Mouse (Mus musculus): Measurements from ENCODE around the gene Ube3c.

Gene Ube3c

GRCm38 (mm10) chr5:29672551-29672950 lies 103.5 kb downstream of the Ube3c start:
- no peak for DNase-seq (ENCODE audit: low spot score)

DNA sequence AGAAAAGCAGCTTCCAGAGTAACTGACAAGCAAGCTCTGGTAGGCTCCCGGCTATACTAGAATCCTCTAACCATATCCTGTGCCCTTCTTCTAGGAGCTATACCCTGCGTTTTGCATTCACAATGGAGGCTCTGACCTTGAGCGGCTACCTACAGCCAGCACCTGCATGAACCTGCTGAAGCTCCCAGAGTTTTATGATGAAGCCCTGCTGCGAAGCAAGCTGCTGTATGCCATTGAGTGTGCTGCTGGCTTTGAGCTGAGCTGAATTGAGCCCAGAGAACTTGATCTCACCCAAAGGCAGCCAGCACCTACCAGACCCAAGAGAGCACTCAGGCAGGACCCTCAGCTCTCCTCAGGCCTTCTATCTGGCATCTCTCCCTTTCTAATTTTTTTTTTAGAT lies 105.3 kb downstream of the Ube3c start:
- DNase-seq (ENCODE audit: low spot score), result no peak

DNA sequence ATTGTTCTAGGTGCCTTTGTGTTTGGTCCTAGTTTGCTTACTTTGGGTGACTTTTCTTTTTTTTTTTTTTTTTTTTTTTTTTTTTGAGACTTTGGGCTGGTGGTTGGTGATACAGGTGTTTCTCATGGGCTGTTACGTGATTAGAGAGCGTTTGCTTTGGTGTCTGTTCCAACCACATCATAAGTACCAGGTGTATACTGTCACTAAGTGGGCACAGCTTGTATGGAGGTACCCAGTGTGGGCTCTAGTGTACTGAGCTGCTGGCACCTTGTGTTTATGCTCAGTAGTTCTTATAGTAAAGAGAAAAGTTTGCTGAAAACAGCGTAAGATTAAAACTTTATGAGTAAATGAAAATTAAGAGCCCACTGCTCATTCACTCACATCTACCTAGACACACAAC lies 107.4 kb downstream of the Ube3c start:
- DNase-seq (ENCODE audit: low spot score), result no peak

DNA sequence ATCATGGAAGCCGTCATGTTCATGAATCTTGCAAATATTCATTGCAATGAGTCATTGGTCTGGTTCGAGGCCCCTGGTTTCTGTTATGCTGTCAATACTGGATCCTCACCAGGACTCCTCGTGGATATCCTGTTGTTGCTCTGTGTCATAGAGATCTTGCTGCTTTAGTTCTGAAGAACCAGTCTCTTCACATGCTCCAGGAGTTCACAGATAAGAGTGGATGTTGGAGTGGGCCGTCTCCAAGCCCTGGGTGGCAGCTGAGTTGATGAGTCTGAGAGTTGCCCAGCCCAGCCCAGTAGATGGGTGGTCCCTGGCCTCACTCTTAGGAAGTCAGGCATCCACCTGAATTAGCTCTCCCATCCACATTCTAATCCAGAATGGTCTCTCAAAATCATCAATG lies 116.0 kb downstream of the Ube3c start:
- DNase-seq (ENCODE audit: low spot score), result no peak

DNA sequence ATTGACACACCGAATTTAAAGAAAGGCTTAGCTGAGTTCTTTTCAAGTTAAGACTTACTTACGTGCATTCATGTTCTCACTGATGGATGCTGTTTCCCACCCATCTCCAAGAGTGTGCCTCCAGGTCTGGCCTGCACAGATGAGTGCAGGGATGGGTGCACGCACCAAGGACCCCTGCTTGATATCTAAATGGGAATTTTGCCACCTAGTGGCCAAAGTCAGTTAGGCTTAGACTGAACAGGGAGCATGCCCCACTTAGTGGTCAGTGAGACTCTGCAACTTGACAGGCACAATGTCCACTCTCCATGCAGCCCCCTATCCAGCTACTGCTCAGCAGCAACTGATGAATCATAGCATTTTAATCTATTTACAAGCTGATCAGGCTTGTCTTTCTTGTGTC lies 118.6 kb downstream of the Ube3c start:
- DNase-seq (ENCODE audit: low spot score), result no peak

DNA sequence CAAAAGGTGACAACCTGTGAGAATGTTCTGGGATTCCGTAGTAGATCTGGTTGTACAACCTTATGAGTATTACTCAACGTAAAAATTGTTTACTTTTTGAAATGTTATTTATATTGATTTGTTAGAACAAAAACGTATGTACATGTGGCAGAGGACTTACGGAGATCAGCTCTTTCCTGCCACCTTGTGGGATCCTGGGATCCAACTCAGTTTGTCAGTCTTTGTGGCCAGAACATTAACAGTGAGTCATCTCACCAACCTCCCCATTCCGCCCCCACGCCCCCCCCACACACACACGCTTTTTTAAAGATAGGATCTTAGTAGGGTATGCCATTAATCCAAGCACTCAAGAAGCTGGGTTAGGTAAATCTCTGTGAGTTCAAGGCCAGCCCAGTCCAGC lies 119.3 kb downstream of the Ube3c start:
- no peak for DNase-seq (ENCODE audit: low spot score)

DNA sequence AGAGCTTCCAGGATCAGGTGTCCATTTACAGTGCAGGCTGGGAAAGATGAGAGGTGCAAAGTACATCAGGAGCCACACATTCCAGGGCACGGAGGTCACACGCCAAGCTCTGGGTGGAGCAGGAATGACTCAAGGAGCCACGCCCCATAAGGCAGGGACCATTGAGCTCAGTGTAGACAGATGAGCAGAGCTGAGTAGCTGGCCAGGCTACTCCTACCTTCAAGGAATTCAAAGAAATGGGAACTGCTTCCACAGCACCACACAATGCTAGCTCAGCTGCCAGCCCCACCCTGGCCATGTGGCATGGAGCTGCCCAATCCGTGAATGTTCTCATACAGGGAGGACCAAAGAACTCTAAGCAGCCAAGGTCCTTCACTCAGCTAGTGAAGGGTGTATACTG lies 129.5 kb downstream of the Ube3c start:
- DNase-seq (ENCODE audit: low spot score), result no peak

DNA sequence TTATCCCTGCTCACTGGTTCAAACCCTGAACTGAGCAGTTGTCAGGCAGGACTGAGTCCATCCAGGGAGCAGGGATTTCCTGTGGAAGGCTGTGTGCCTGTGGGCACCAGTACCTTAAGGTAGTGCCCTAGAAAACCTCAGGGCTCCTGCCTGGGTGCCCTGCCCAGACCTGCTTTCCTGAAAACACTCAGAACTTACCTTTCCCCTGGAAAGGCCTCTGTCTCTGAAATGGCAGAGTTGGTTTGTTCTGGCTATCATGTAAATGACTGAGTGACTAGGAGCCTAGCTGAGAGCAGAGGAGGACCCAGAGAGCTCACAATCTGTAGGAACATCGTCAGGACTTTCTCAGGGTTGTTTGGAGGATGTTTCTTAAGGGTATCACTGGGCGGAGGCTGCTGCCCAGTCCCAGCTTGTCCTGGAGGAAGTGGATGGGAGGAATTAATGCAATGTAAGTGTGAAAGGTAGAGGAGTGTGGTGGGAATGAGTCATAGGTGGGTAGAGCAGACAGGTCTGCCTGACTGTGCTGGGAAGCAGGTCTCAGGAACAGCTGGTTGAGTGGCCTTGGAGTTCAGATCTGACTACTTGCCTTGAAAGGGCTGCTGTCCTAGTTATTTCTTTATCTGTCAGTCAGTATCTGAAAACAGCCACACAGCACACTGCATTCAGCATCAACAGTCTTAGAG lies 130.6 kb downstream of the Ube3c start:
- DNase-seq (ENCODE audit: low spot score), result no peak

- DNase-seq (ENCODE audit: low spot score), result no peak
Measured at GRCm38 (mm10) chr5:29707241-29707640, 138.2 kb downstream of the Ube3c start.

- DNase-seq (ENCODE audit: low spot score), result no peak
Measured at GRCm38 (mm10) chr5:29708258-29708657, 139.2 kb downstream of the Ube3c start.

- no peak for DNase-seq (ENCODE audit: low spot score)
Measured at GRCm38 (mm10) chr5:29711631-29712030, 142.6 kb downstream of the Ube3c start.

DNA sequence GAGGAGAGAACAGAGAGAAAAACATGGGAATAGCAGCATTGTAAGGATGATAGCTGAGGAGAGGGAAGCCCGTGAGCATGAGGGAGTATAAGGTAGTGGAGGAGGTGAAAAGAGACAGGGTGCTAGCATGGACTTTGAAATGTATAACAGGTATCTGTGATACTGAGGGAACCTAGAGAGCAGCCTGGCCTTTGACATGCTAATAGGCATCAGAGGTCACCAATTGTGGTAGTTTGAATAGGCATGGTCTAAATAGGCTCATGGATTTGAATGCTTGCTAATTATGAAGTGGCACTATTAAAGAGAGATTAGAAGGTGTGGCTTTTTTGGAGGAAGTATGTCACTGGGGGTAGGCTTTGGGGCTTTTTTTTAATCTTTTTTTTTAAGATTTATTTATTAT lies 143.9 kb downstream of the Ube3c start:
- no peak for DNase-seq (ENCODE audit: low spot score)

DNA sequence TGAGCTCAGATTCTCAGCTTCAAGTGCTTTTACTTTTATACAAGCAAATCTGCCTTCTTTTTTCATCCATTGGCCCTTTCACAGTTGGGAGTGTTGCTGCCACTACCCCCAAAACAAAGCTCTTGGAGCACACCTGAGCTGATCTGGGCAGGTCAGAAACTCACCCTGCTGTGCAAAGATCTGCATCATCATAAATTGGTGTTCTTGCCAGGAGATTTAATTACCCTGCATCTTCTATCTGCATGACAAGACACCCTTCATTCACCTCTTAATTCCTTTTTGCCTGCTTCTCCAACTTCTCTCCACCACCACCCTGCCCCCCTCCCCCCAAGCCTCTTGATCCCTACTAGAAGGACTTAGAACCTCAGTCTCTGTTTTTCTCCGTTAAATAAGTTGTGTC lies 152.1 kb downstream of the Ube3c start:
- DNase-seq (ENCODE audit: low spot score), result no peak

- DNase-seq (ENCODE audit: low spot score), result no peak
Measured at GRCm38 (mm10) chr5:29725369-29725768, 156.3 kb downstream of the Ube3c start.
